Mouse (Mus musculus): ENCODE data around the gene Mark1.

Mark1 gene

GRCm38 (mm10) chr1:184963121-184963693 is 36.2 kb downstream of the Mark1 start:
- DNase-seq (ENCODE audit: low read depth in 2 of 2, low spot score in 2 of 2): no peak

GRCm38 (mm10) chr1:184961853-184962252 is 37.5 kb downstream of the Mark1 start:
- no peak for DNase-seq (ENCODE audit: low read depth in 2 of 2, low spot score in 2 of 2)

GRCm38 (mm10) chr1:184958818-184959217 is 40.6 kb downstream of the Mark1 start:
- no peak for DNase-seq (ENCODE audit: low read depth in 2 of 2, low spot score in 2 of 2)

- no peak for DNase-seq (ENCODE audit: low read depth in 2 of 2, low spot score in 2 of 2)
Measured at GRCm38 (mm10) chr1:184958388-184958787, 41.0 kb downstream of the Mark1 start.

GRCm38 (mm10) chr1:184951758-184952157 is 47.6 kb downstream of the Mark1 start:
- DNase-seq (ENCODE audit: low read depth in 2 of 2, low spot score in 2 of 2): no peak

- no peak for DNase-seq (ENCODE audit: low read depth in 2 of 2, low spot score in 2 of 2)
Measured at GRCm38 (mm10) chr1:184951057-184951456, 48.3 kb downstream of the Mark1 start.

- DNase-seq (ENCODE audit: low read depth in 2 of 2, low spot score in 2 of 2): no peak
Measured at GRCm38 (mm10) chr1:184938106-184938505, 61.3 kb downstream of the Mark1 start.

- DNase-seq (ENCODE audit: low read depth in 2 of 2, low spot score in 2 of 2): no peak
Measured at GRCm38 (mm10) chr1:184935980-184936379, 63.4 kb downstream of the Mark1 start.

- DNase-seq (ENCODE audit: low read depth in 2 of 2, low spot score in 2 of 2): no peak
Measured at GRCm38 (mm10) chr1:184935490-184935889, 63.9 kb downstream of the Mark1 start.

GRCm38 (mm10) chr1:184931097-184931496 is 68.3 kb downstream of the Mark1 start:
- no peak for DNase-seq (ENCODE audit: low read depth in 2 of 2, low spot score in 2 of 2)

GRCm38 (mm10) chr1:184928382-184928781 is 71.0 kb downstream of the Mark1 start:
- DNase-seq (ENCODE audit: low read depth in 2 of 2, low spot score in 2 of 2): no peak

- DNase-seq (ENCODE audit: low read depth in 2 of 2, low spot score in 2 of 2): no peak
Measured at GRCm38 (mm10) chr1:184927911-184928310, 71.5 kb downstream of the Mark1 start.

GRCm38 (mm10) chr1:184922824-184923223 is 76.5 kb downstream of the Mark1 start:
- no peak for DNase-seq (ENCODE audit: low read depth in 2 of 2, low spot score in 2 of 2)

GRCm38 (mm10) chr1:184920057-184920456 is 79.3 kb downstream of the Mark1 start:
- no peak for DNase-seq (ENCODE audit: low read depth in 2 of 2, low spot score in 2 of 2)

GRCm38 (mm10) chr1:184918227-184918888 is 81.0 kb downstream of the Mark1 start:
- no peak for DNase-seq (ENCODE audit: low read depth in 2 of 2, low spot score in 2 of 2)

- no peak for DNase-seq (ENCODE audit: low read depth in 2 of 2, low spot score in 2 of 2)
Measured at GRCm38 (mm10) chr1:184912336-184912735, 87.0 kb downstream of the Mark1 start.

- no peak for DNase-seq (ENCODE audit: low read depth in 2 of 2, low spot score in 2 of 2)
Measured at GRCm38 (mm10) chr1:184911861-184912260, 87.5 kb downstream of the Mark1 start.

GRCm38 (mm10) chr1:184908558-184908957 is 90.8 kb downstream of the Mark1 start:
- DNase-seq (ENCODE audit: low read depth in 2 of 2, low spot score in 2 of 2): no peak

- DNase-seq (ENCODE audit: low read depth in 2 of 2, low spot score in 2 of 2): no peak
Measured at GRCm38 (mm10) chr1:184905904-184906745, 93.2 kb downstream of the Mark1 start.

GRCm38 (mm10) chr1:184905371-184905770 is 94.0 kb downstream of the Mark1 start:
- DNase-seq (ENCODE audit: low read depth in 2 of 2, low spot score in 2 of 2): no peak

GRCm38 (mm10) chr1:184903697-184904096 is 95.7 kb downstream of the Mark1 start:
- no peak for DNase-seq (ENCODE audit: low read depth in 2 of 2, low spot score in 2 of 2)

- no peak for DNase-seq (ENCODE audit: low read depth in 2 of 2, low spot score in 2 of 2)
Measured at GRCm38 (mm10) chr1:184902886-184903285, 96.5 kb downstream of the Mark1 start.

Measured in CD8-positive naive resting alpha-beta T cell, adult 2 months (primary cell).